Mouse (Mus musculus) kidney, adult 2 months (tissue): ENCODE data around the gene Tmeff2.

Experiments used
- CTCF ChIP-seq: fragments of 200-500 bp; conservative IDR thresholded peaks from 2 replicates; pipeline ENCODE4 v1.5.1; 2011; ENCODE audit warnings: low read depth, mild to moderate bottlenecking, control low read depth, low read length, moderate library complexity, mixed read lengths; ENCODE audit not compliant: insufficient read depth, insufficient read length
- POLR2A ChIP-seq: fragments of 200-500 bp; IDR thresholded peaks from one replicate; pipeline ENCODE4 v1.6.1; 2011; ENCODE audit warnings: low read depth, low read length, control low read depth

DNA sequence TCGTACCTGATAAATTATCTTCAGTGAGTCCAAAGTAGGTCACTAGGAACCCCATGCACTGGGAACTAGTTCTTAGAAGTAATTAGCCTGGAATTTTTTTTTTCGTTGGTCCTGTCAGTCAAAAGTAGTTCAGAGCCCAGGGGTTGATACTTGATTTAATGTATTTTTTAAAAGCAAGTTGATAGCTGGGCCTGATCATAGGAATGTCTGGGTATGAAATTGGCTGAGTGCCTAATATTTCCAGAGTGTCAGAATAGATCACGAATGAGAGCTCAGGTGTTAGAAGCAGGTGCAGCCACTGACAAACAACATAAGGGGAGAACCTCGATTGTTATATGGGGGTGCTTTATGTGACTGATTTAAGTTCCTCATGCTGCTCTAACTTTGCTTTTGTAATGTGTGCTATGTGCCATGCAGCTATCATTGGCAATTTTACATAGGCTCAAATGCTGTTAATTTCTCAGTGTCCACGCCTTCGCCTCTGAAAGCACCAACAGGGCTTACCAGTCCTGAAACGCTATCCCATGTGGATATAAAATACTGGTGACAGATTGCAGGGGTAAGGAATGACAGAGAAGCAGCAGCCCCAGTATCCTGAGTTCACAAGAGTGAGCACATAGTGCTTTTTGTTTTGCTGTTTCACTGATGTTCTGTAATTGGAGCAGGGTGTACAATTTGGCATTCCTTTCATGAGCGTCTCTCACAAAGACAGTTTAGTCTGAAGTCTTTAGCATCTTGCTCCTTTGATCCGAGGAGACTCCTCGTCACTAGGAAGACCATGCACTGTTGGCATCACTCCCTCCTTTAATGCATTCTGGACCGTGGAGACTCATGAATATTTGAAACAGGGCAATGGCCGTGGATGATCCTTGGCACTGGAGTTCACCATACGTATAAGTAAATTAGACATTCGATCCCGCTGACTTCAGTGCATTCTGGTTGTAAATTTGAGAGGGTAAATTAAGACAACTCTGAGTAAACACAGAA is 175.6 kb downstream of the Tmeff2 start:
- TF ChIP-seq CTCF (no peak), POLR2A (no peak)
